Mouse (Mus musculus) G1E-ER4 (cell line): ENCODE measurements at regions not wholly inside any gene's neighbourhood (a gene's known extent, or its start where the extent isn't known, plus 50 kb on each side); places are given as distances from the start of the nearest gene placed in this dataset.

Source experiments
- GATA1 ChIP-seq: IDR thresholded peaks from one replicate; pipeline ENCODE4 v1.8.0; 2012; ENCODE audit warnings: low read length, inconsistent platforms

DNA sequence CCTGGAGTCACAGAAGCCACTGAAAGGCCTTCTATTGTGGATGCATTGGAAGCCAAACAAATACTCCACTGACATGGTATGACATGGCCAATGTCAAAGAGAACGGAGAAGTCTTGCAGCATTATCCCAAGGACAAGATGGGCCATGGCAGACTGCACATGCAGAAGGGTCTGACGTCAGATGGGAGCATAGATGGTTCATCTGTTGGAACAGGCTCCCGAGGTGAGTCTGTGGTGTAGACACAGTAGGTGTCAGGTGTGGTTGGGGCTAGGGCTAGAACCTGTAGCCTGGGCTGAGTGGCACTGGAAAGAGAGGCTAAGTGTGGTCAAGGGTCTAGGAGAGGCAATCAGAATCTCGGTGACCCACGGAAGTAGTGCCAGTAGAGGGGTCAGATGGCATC is 94.2 kb upstream of the Lmo4 start:
- TF ChIP-seq GATA1, result no peak

DNA sequence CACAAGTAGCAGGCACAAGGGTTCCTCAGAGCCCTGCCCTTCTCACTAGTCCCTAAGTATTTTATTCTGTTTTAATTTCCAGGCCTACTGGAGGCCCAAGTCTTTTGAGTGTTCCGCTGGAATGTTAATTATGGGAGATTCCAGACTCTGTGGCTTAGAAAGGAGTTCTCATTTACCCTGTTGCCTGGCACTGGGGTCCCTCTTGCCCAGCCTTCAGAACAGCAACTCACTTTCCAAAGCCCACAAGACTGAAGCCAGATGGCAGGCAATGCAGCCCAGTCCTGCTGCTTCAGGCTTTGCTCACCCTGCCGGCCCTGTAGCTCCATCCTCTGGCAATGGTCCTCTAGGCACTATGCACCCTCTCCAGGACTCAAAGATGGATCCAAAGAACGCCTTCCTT is 84.5 kb upstream of the Lmo4 start:
- no peak for TF ChIP-seq GATA1

DNA sequence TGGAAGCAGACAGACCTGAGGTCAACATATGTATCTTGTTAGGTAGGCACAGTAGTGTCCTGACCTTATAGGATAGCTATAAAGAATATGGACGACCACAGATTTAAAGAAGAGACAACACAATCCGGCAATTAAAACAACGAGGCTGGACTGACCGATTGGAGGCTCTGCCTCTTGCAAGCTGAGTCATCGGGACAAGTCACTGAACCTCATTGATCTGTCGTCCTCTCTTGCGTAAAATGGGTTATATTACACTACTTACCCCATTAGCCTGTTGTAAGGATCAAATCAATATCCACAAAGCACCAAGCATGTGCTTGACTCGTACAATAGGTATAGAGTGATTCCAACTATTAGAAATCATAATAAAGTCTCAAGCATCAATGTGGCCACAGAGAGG is 81.1 kb upstream of the Lmo4 start:
- no peak for TF ChIP-seq GATA1

DNA sequence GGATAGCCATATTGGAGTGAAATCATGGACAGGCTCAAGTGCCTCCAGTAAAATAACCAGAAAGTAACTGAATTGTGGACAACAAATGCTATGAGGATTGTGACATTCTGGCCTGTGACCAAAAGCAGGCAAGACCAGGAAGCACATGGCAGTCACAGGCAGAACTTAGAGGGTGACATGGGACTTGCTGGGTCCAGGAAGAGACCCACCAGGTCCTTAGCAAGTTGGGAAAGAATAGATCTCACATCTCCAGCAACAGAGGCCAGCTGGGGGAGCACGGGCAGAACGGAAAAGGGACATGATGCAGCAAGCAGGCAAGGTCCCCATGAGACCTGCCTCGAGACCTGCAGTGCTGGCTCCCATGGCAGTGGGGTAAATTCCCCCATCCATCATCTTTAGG is 79.3 kb upstream of the Lmo4 start:
- TF ChIP-seq GATA1, result no peak

DNA sequence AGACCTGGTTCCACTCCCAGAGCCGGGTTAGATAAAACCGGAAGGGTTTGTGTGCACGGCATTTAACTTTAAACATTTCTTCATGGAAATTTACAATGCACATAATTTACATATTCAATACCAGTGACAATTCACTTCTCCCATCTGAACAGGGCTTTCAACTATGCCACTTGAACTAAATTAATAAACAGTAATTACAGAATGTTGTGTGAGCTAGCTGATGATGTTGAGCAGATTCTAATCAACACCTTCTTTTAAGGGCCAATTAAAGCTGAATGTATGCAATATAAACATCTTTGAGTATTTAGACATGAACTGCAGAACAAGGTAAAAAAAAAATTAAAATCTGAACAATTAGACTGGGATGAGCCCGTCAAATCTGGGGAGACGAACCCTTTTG is 68.1 kb upstream of the Lmo4 start:
- no peak for TF ChIP-seq GATA1

DNA sequence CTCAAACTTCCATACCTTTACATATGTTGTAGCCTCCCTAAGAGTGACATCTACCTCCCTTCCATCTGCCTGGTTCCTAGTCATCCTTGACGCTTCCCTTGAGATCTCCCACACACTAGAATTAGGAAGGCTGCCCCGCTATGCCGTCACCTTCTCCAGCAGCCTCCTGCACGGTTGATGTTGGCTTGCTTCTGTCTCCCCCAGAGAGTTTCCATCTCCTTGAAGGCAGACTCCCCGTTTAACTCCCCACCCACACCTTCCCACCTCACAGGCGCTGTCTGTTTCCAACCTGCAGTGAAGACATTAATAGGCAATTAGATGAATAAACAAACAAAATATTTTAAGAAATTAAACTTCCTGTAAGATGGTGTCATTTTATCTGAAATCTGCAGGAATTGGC is 65.2 kb upstream of the Lmo4 start:
- no peak for TF ChIP-seq GATA1

DNA sequence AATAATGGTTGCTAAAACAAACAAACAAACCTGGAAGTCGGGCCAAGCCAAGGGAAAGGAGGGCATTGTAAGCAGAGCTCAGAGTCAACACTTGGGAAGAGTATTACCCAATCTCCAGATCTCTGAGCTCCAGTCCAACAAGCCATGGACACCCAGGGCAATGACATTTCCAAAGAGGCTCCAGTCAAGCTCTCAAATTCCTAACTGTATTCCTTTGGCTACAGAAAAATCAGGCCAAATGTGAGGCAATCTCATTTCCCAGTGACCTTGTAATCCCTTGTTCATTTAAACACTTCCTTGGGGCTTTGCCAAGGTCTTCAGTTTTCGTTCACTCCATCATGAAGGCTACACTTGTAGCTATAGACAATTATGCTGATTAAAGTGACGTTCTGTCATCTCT is 59.5 kb upstream of the Lmo4 start:
- TF ChIP-seq GATA1, result no peak

DNA sequence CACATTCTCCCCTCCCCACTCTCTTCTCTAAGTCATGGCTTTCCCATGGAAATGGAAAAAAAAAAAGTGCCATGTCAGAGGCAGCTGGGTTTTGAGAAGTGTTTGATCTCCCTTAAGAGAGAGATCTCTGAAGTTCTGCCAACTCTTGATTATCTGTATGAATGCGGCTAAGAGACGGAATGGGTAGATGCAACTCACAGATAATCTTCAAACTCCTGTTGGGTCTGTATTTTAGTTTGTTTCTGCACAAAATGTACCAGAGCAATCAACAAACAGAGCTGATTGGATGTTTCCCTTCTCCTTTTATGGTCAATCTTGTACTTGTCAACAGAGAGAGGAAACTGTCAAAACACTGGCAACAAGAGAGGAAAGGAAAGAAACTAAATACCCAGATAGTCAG is 55.9 kb upstream of the Lmo4 start:
- TF ChIP-seq GATA1, result no peak

DNA sequence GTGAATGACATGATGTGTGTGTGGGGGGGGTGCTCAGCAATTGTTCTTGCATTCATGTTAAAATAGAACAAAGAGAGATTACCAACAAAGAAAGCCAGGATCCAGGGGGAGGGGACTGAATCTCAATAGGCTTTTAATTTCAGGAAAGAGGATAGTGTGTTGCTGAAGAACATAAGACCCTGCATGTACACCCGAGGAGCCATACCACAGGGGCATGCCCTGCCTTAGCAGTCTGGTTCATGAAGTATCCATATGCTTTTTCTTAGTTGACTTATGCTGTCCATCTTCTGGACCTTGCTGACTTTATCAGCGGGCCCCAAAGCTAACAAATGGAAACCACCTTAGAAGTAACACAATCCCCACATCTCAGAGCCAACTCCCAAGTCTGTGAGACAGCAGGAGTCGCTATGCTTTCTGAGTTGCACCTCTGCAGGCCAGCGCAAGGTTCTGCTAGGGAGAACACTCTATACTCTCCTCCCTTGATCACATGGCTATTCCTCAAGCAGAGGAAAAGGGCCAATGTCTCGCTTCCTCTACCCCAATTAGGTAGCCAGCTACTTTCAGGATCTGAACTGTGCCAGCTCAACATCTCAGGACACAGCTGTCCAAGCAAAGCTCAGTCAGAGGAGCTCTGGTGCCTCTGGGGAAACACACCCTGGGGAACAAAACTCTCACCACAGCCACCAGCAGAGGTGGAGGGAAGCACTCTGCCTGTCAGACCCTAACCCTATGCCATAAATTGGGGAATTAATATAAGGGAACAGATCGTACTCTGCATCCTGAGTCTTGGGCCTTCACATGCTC is 52.9 kb upstream of the Lmo4 start:
- TF ChIP-seq GATA1, result no peak

DNA sequence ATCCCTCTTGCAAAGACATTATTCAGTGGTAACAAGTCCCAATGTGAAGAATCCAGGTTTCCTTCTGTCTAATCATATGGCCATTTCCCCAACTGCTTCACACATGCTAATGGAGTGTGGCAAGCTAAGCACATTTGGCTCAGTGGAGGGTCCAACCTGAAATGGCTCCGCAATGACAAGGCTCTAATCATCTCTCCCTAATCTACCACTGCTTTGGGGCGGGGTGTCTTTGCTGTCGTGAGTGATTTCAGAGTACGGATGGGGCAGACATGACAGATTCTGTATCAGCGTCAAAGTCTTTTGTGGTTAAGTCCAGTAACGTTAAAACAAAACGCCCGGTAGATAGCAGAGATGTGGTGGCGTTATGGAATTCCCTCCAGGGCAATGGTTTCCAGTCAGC is 52.2 kb upstream of the Lmo4 start:
- TF ChIP-seq GATA1, result no peak

DNA sequence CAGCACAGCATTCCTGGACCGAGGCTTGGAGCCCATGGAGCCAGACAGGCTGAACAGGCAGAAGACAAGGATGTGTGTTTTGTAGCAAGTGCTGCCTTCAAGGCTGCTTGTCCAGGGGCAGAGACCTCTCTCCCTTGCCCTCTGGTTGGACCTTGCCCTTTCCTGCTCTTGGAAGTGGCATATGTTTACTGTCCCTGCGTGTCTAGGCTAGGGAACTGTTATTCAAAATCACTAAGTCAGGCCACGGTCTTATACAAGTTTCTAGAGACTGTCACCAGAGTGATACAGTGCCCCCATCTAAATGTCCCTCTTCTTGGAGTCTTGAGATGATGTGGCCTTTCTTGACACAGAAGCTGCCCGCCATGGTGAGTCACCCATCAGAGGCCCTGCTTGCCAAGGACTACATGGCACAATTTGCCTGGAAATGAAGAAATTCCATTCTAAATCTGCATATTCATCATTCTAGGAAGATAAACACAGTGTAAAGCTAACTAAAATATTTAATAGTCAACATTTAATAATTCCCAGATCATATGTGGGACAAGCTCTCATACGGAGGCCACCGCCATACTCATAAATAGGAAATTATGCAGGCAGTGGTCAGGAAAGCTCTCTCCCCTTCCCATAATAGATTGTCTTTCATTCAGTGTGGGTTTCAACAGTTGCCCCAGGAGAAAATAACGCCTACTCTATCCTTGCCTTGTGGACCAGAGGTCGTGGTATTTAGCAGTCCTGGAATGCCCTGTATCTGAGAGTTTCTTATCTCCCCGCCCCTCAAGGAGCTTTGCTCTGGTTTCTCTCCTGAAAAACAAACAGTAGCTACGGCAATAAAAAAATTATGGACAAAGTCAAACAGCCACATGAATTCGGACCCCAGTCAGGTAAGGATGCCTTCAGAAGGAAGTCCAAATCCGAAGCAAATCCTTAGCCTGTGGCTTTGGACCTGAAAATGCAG is 50.9 kb upstream of the Lmo4 start:
- no peak for TF ChIP-seq GATA1
